Mouse (Mus musculus): Measurements from ENCODE around the gene Serpinb2. TPM values are rescaled to one million over a fixed set of nuclear protein-coding genes. Genes with fewer than 3 reads are reported as not detected.

Gene Serpinb2
- polyA plus RNA-seq (2015; fragmentation: Nextera tagmentation; extraction: Ambion mirVana), result 0.32 and 0.53 TPM in 2 replicates

DNA sequence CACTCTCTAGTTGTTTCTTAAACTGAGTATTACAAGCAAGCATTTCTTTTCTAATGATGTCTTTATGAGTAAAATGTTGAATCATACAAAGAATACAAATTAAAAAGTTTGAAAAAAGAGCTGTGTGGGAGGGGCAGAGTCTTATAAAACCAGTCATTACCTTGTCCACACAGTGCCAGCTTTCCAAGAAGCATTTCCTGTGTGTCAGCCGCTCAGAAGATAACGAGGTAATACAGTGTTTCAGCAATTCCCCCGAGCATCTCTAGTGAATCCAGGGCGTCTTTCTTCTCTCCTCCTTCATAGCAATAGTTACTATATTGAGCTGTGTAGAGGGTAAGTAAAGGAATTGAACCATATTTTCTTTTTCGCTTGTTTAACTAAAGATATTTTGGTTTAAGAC lies at the start of gene Serpinb2:
Gene Serpinb2, plus strand, starts transcription at position 172 of the 400 bp plus-strand sequence.
- H3K4me1 ChIP-seq, result no peaks in the 10 kb centered on the region
- no peak within 1 kb of the TSS for H3K27ac ChIP-seq
- H3K4me2 ChIP-seq, result no peak within 1 kb of the TSS
- H3K9me3 ChIP-seq (replicated peaks), result no peaks in the 10 kb centered on the region
- ATAC-seq (replicated peaks; ENCODE audit: low FRiP score), result no peak
- no peak within 1 kb of the TSS for H3K4me3 ChIP-seq (replicated peaks)
- H3K9ac ChIP-seq, result no peak within 1 kb of the TSS
- H3K27me3 ChIP-seq, result no peaks in the 10 kb centered on the region
- no peaks in the 10 kb centered on the region for H3K36me3 ChIP-seq
- 63% methylated on average over 5 of the region's 5 CpGs for WGBS

DNA sequence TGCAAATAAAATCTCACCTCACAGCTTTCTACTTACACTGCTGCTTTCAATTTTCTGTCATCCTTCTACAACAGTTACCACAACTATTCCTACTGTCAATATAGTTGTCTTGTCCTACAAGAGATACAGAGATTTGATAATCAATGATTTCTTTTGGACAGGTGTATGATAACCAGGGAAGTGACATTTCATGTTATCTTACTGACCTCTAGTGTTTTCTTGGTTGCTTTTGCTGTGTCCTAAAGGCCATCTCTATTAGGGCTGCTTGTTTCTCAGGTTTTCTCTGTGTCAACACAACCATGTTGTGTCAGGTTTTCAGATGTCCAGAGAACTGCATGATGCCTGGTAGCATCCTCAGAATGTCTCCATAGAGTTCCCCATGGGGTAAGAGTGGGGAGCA lies 31.3 kb upstream of the Serpinb2 start:
- Histone ChIP-seq H3K9ac (no peak overlapping the region), H3K4me3 (replicated peaks) (no peak overlapping the region), H3K4me2 (no peak overlapping the region), H3K36me3 (no peaks in the 10 kb centered on the region), H3K4me1 (no peaks in the 10 kb centered on the region), H3K27ac (no peak overlapping the region), H3K27me3 (no peaks in the 10 kb centered on the region), H3K9me3 (replicated peaks) (no peaks in the 10 kb centered on the region)
- no peak for ATAC-seq (replicated peaks; ENCODE audit: low FRiP score)

DNA sequence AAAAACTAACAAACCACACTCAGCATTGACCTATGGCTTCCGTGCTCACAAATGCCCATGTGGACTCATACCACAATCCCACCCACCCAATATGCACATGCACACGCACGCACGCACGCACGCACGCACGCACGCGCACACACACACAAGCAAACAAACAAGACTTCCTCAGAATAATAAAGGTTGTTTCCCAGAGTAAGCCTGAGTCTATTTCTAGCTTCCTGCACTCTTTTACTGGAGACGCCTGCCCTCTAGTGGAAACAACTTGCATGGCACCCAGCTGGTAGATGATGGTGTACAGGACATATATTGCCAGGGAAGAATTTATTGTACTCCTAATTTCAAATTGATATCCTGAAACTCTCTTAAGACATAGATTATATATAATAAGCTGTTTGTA lies 29.8 kb upstream of the Serpinb2 start:
- ATAC-seq (replicated peaks; ENCODE audit: low FRiP score), result peak; percentile 79
- H3K36me3 ChIP-seq, result no peaks in the 10 kb centered on the region
- WGBS, result 29% methylated on average over 11 of the region's 11 CpGs
- no peaks in the 10 kb centered on the region for H3K27me3 ChIP-seq
- H3K27ac ChIP-seq, result no peak overlapping the region
- peak overlapping the region; percentile 44; the same call in 1 of the 2 replicates for H3K4me2 ChIP-seq
- no peaks in the 10 kb centered on the region for H3K9me3 ChIP-seq (replicated peaks)
- no peak overlapping the region for H3K4me3 ChIP-seq (replicated peaks)
- no peaks in the 10 kb centered on the region for H3K4me1 ChIP-seq
- no peak overlapping the region for H3K9ac ChIP-seq

DNA sequence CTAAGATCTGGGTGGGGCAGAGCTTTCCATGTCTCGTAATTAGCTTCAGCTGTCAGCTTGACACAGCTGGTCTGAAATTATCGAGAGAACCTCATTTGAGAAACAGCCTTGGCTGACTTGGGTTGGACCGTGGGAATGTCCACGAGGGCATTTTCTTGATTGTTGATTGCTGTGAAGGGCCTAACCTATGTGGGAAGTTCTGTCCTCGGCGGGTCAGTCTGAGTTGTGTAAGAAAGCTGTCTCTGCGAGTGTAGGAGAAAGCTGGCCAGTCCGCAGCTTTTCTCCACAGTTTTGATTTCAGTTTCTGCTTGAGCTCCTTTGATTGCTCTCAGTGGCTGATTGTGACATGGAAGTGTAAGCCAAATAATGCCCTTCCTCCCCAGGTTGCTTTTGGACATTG lies 21.6 kb upstream of the Serpinb2 start:
- Histone ChIP-seq H3K27me3 (no peaks in the 10 kb centered on the region), H3K27ac (no peak overlapping the region), H3K4me3 (replicated peaks) (no peak overlapping the region), H3K4me2 (no peak overlapping the region), H3K9ac (no peak overlapping the region), H3K9me3 (replicated peaks) (no peaks in the 10 kb centered on the region), H3K36me3 (no peaks in the 10 kb centered on the region), H3K4me1 (no peaks in the 10 kb centered on the region)
- 69% methylated on average over 8 of the region's 8 CpGs for WGBS
- ATAC-seq (replicated peaks; ENCODE audit: low FRiP score), result no peak

DNA sequence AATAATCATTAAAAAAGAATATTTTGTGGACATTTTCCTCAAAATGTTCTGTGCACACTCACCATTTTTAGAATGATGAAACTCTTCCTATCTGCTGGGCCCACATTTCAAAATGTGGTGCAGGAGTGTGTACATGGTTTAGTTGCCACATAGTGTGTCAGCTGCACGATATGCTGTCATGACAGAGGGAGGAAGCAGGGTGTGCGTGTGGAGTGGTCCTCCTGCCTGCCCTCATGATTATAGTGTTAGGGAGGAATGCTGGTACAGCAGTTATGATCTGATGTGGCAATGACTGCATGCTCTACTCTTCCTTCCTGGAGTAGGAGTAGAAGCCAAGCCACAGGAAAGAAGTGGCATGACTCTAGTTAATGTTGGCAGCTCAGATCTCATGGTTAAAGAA lies 14.4 kb upstream of the Serpinb2 start:
- Histone ChIP-seq H3K4me2 (no peak overlapping the region), H3K9me3 (replicated peaks) (no peaks in the 10 kb centered on the region), H3K4me3 (replicated peaks) (no peak overlapping the region), H3K9ac (no peak overlapping the region), H3K27ac (no peak overlapping the region), H3K36me3 (no peaks in the 10 kb centered on the region), H3K27me3 (no peaks in the 10 kb centered on the region), H3K4me1 (no peaks in the 10 kb centered on the region)
- no peak for ATAC-seq (replicated peaks; ENCODE audit: low FRiP score)
- 69% methylated on average over 2 of the region's 2 CpGs for whole genome bisulfite sequencing

DNA sequence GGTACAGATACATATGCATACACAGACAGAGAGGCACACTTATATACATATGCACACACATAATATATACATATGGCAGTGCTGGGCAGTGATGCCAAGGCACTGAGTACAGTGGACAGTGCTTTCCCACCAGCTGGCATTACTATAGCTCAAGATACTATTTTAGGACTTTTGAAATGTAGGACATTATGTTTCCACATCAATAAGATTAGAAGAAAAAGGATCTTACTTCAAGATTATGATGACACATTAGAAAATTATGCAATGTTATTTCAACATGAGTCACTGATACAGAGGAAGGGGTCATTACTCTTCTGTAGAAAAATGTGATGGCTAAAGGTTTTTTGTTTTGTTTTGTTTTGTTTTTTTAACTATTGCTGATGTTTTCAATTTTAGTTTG lies 9.2 kb upstream of the Serpinb2 start:
- no peaks in the 10 kb centered on the region for H3K4me1 ChIP-seq
- no peak overlapping the region for H3K4me2 ChIP-seq
- no peaks in the 10 kb centered on the region for H3K27me3 ChIP-seq
- H3K4me3 ChIP-seq (replicated peaks), result no peak overlapping the region
- H3K36me3 ChIP-seq, result no peaks in the 10 kb centered on the region
- no peak overlapping the region for H3K27ac ChIP-seq
- no peaks in the 10 kb centered on the region for H3K9me3 ChIP-seq (replicated peaks)
- no peak overlapping the region for H3K9ac ChIP-seq
- no peak for ATAC-seq (replicated peaks; ENCODE audit: low FRiP score)

DNA sequence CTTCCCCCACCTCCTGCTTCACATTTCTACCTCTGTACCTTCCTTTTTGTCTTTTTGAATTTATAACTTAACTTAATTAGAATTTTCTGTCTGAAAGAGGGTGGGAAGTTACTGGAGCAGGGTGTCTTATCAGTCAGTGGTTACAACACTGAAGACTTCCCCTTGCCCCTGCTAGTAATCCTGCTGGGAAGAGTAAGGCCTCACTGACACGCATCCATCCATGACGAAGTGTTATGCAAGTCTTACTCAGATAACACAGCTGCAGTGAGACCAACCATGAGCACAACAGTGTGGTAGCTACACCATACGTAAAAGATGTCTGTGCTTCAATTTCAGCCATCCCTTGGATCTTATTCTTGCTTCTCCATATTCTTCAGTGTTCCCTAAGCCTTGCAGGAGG lies 7.9 kb upstream of the Serpinb2 start:
- ATAC-seq (replicated peaks; ENCODE audit: low FRiP score), result no peak
- H3K27ac ChIP-seq, result no peak overlapping the region

DNA sequence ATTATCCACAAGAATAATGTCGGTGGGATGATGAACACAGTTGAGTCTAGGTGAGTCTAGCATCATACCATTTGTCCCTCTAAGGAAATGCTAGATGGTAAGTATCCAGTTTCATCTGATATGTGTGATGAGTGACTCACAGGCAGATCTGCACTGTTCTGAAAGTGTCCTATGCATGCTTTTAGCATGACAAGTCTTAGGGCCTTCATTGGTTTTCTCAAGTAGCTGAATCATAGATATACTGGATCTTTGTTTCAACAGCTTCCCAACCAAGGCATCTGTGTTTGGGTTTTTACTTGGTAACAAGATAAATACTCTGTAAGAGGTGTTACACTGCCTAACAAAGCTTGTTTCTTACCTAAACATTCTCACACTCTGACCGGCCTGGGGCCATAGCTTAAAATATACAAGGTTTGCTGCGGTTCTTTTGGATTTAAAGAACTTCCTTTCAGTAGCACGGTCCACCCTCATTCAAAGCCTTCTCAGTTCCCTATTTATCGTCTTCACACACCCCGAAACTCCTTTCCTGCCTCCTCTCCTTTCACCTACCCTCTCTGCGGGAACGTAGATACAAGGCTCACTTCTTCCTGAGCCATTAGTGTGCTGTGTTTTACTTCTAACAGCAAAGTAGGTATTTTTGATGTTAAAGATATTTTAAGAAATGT lies 5.2 kb upstream of the Serpinb2 start:
- WGBS, result 89% methylated on average over 8 of the region's 8 CpGs
- Histone ChIP-seq H3K4me1 (no peaks in the 10 kb centered on the region), H3K4me2 (no peak overlapping the region), H3K4me3 (replicated peaks) (no peak overlapping the region), H3K36me3 (no peaks in the 10 kb centered on the region), H3K9me3 (replicated peaks) (no peaks in the 10 kb centered on the region), H3K27me3 (no peaks in the 10 kb centered on the region), H3K27ac (no peak overlapping the region), H3K9ac (no peak overlapping the region)
- ATAC-seq (replicated peaks; ENCODE audit: low FRiP score), result no peak

More for the DNA sequence above, 7.9 kb upstream of the Serpinb2 start:
- WGBS, result 76% methylated on average over 3 of the region's 3 CpGs
- no peaks in the 10 kb centered on the region for H3K9me3 ChIP-seq (replicated peaks)
- H3K4me2 ChIP-seq, result no peak overlapping the region
- no peaks in the 10 kb centered on the region for H3K4me1 ChIP-seq
- no peak overlapping the region for H3K4me3 ChIP-seq (replicated peaks)
- H3K36me3 ChIP-seq, result no peaks in the 10 kb centered on the region
- H3K9ac ChIP-seq, result no peak overlapping the region
- no peaks in the 10 kb centered on the region for H3K27me3 ChIP-seq

DNA sequence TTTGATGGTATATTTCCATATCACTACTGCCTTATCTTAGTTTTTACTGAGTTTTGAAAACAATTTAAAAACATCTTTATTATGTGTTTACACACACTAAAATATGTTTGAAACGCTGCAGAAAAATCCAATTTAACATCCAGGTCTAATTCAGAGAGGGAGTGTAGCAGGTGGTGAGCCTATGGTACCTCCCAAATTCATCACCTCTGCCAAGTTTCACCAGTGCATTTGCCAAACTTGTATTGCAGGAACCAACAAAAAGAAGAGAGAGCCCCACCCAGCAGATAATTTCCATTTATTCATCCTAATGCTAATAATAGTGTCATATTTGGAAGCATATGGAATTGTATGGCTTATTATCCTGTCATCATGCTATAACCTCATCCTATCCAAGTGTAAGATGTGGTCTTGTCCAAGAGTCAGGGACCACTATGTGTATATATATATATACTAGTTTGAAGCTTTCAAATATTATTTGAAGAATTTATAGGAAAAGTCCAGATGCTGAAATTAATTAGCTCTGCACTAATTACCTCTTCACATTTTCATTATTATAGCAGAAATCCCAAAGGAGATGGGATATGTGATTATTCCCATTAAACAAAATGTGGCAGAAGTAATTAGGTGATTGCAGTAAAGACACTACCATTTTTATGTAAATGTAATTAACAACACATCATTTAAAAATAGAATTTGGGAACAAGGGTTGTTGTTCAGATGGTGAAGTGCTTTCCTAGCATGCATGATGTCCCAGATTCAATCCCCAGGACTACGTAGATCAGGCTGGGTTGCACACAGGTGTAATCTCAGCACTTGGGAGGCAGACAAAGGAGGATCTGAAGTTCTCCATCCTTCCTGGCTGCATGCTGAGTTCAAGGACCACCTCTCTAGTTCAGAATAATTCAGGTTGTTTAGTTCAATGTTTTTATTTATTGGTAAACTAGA lies 1.2 kb downstream of the Serpinb2 start:
- WGBS, result 80% methylated on average over 2 of the region's 2 CpGs
- no peaks in the 10 kb centered on the region for H3K9me3 ChIP-seq (replicated peaks)
- no peak overlapping the region for H3K9ac ChIP-seq
- no peaks in the 10 kb centered on the region for H3K36me3 ChIP-seq
- H3K27me3 ChIP-seq, result no peaks in the 10 kb centered on the region
- H3K4me1 ChIP-seq, result no peaks in the 10 kb centered on the region
- ATAC-seq (replicated peaks; ENCODE audit: low FRiP score), result no peak
- H3K4me2 ChIP-seq, result no peak overlapping the region
- no peak overlapping the region for H3K4me3 ChIP-seq (replicated peaks)
- H3K27ac ChIP-seq, result no peak overlapping the region

DNA sequence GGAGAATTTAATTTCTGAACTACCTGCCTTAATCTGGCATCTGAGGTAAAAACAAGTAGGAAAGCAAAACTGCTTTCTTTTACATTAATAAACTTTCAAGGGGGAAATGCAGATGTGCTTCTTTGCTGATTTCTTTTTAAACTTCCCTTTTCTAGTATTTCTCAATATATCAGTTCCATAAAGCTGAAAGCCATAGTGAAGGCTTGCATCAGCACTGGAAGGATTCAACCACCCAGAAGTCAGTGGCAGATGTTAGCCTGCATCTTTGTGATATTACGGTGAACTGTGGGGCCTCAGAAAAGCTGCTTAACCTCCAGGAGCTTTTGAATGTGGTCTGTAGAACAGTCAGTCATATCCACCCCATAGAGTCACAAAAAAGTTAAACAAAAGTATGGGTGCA lies 2.3 kb downstream of the Serpinb2 start:
- no peak overlapping the region for H3K4me3 ChIP-seq (replicated peaks)
- no peak overlapping the region for H3K4me2 ChIP-seq
- no peaks in the 10 kb centered on the region for H3K4me1 ChIP-seq
- no peak overlapping the region for H3K9ac ChIP-seq
- no peak overlapping the region for H3K27ac ChIP-seq
- no peaks in the 10 kb centered on the region for H3K27me3 ChIP-seq
- H3K36me3 ChIP-seq, result no peaks in the 10 kb centered on the region
- no peak for ATAC-seq (replicated peaks; ENCODE audit: low FRiP score)
- WGBS, result 81% methylated on average over 1 of the region's 1 CpGs
- H3K9me3 ChIP-seq (replicated peaks), result no peaks in the 10 kb centered on the region

DNA sequence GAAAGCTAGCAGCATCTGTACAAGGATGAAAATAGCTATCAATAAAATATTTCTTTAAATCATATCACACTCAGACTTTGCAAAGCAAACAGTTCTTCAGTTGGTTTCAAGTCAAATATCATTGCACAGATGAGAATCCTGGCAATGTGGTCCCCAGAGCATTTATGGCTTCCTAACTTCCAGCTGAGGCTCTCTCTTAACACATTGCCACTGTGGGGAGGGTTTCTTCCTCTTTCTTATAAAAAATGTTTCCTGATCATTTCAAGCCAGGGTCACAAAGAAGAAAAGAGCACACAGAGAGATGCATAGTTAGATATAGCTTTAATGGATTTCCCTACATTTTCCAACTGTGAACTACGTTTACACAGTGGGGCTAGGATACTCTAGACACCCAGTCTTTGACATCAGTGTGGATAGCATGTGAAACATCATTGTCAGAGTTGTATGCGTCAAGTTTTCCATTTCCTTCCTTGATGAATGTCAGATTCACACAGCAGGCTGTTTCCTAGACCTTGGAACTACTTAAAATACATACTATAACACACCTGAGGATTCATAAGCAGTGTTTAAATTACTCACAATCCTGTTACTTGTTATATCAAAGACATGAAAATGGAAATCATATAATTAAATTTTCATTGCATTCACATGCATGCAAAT lies 4.7 kb downstream of the Serpinb2 start:
- no peak overlapping the region for H3K4me3 ChIP-seq (replicated peaks)
- no peak for ATAC-seq (replicated peaks; ENCODE audit: low FRiP score)
- H3K9ac ChIP-seq, result no peak overlapping the region
- 70% methylated on average over 2 of the region's 2 CpGs for WGBS
- H3K9me3 ChIP-seq (replicated peaks), result no peaks in the 10 kb centered on the region
- no peak overlapping the region for H3K4me2 ChIP-seq
- H3K36me3 ChIP-seq, result no peaks in the 10 kb centered on the region
- H3K27me3 ChIP-seq, result no peaks in the 10 kb centered on the region
- H3K27ac ChIP-seq, result no peak overlapping the region
- no peaks in the 10 kb centered on the region for H3K4me1 ChIP-seq

DNA sequence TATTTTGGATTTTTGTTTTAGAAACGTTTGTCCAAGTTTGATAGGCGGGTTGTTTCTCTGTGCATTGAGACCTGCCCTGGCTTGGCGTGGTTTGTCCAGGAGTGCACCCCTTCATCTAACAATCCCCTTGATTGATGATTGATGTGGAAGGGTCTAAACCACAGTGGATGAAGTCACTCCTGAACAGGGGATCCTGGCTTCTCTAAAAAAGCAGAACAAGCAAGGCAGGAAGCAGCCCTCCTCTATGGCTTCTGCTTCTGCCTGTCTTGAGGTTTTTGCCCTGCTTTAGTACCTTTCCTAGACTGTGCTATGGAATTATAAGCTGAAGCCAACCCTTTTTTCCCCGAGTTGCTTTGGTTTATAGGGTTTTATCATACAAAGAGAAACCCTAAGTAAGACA lies 14.4 kb downstream of the Serpinb2 start:
- H3K36me3 ChIP-seq, result no peaks in the 10 kb centered on the region
- 77% methylated on average over 4 of the region's 4 CpGs for whole genome bisulfite sequencing
- no peak overlapping the region for H3K4me3 ChIP-seq (replicated peaks)
- H3K4me1 ChIP-seq, result no peaks in the 10 kb centered on the region
- H3K9me3 ChIP-seq (replicated peaks), result no peaks in the 10 kb centered on the region
- H3K9ac ChIP-seq, result no peak overlapping the region
- H3K27me3 ChIP-seq, result no peaks in the 10 kb centered on the region
- no peak overlapping the region for H3K4me2 ChIP-seq
- H3K27ac ChIP-seq, result no peak overlapping the region
- no peak for ATAC-seq (replicated peaks; ENCODE audit: low FRiP score)
